Mouse (Mus musculus) thymus, postnatal 10 days (tissue): ENCODE measurements at regions not wholly inside any gene's neighbourhood (a gene's known extent, or its start where the extent isn't known, plus 50 kb on each side); places are given as distances from the start of the nearest gene placed in this dataset.

Experiments
- DNase-seq, 2 experiments: peaks; one replicate each; pipeline ENCODE4 v3.0.0; 2021; ENCODE audit warnings: low spot score in 2 of 2

GRCm38 (mm10) chr14:33794262-33794661, 129.1 kb upstream of the Gdf10 start:
- no peak for DNase-seq

GRCm38 (mm10) chr14:33797551-33798303, 125.7 kb upstream of the Gdf10 start:
- no peak for DNase-seq

- no peak for DNase-seq
Measured at GRCm38 (mm10) chr14:33804321-33804720, 119.1 kb upstream of the Gdf10 start.

GRCm38 (mm10) chr14:33804721-33805120, 118.7 kb upstream of the Gdf10 start:
- DNase-seq = no peak

- no peak for DNase-seq
Measured at GRCm38 (mm10) chr14:33807196-33807595, 116.2 kb upstream of the Gdf10 start.

GRCm38 (mm10) chr14:33808593-33809265, 114.7 kb upstream of the Gdf10 start:
- DNase-seq = no peak

- DNase-seq = no peak
Measured at GRCm38 (mm10) chr14:33810584-33810983, 112.8 kb upstream of the Gdf10 start.

GRCm38 (mm10) chr14:33811241-33811640, 112.1 kb upstream of the Gdf10 start:
- no peak for DNase-seq

- DNase-seq = no peak
Measured at GRCm38 (mm10) chr14:33812266-33812665, 111.1 kb upstream of the Gdf10 start.

- no peak for DNase-seq
Measured at GRCm38 (mm10) chr14:33812772-33813171, 110.6 kb upstream of the Gdf10 start.

GRCm38 (mm10) chr14:33813274-33813673, 110.1 kb upstream of the Gdf10 start:
- DNase-seq = no peak

- no peak for DNase-seq
Measured at GRCm38 (mm10) chr14:33814107-33814506, 109.3 kb upstream of the Gdf10 start.

- no peak for DNase-seq
Measured at GRCm38 (mm10) chr14:33814599-33814998, 108.8 kb upstream of the Gdf10 start.

- no peak for DNase-seq
Measured at GRCm38 (mm10) chr14:33820541-33821260, 102.7 kb upstream of the Gdf10 start.

GRCm38 (mm10) chr14:33821436-33821835, 102.0 kb upstream of the Gdf10 start:
- DNase-seq = no peak

GRCm38 (mm10) chr14:33824421-33824874, 98.9 kb upstream of the Gdf10 start:
- DNase-seq = no peak

- no peak for DNase-seq
Measured at GRCm38 (mm10) chr14:33826003-33826644, 97.3 kb upstream of the Gdf10 start.

GRCm38 (mm10) chr14:33832650-33833319, 90.6 kb upstream of the Gdf10 start:
- DNase-seq = no peak

GRCm38 (mm10) chr14:33836341-33836740, 87.0 kb upstream of the Gdf10 start:
- no peak for DNase-seq

GRCm38 (mm10) chr14:33841821-33842220, 81.6 kb upstream of the Gdf10 start:
- DNase-seq = no peak

GRCm38 (mm10) chr14:33853499-33853898, 69.9 kb upstream of the Gdf10 start:
- no peak for DNase-seq
